Mouse (Mus musculus): Measurements from ENCODE around the gene Ugt2a1. TPM values are rescaled to one million over a fixed set of nuclear protein-coding genes. Genes with fewer than 3 reads are reported as not detected.
"Not testable (repeated sequence)": the region's sequence is repeated elsewhere in the genome, so short reads cannot be mapped to it uniquely, and the experiment has no call there.

Ugt2a1 gene
- not detected in 2 replicates for polyA plus RNA-seq (2014; fragmentation: Nextera tagmentation; extraction: Ambion mirVana)

GRCm38 (mm10) chr5:87490771-87491170 is at the start of gene Ugt2a1:
TSS of gene Ugt2a1 (minus strand) at chr5:87490871.
- 95% methylated on average over 1 of the region's 1 CpGs for WGBS
- Histone ChIP-seq H3K4me3 (ENCODE audit: low read depth, low read length) (no peak within 1 kb of the TSS), H3K36me3 (ENCODE audit: control insufficient read depth, insufficient read depth, low read length) (no peaks in the 10 kb centered on the region), H3K27ac (ENCODE audit: low read depth, low read length) (no peak within 1 kb of the TSS), H3K9ac (ENCODE audit: low read length) (no peak within 1 kb of the TSS), H3K4me1 (ENCODE audit: control insufficient read depth, insufficient read depth, low read length) (no peaks in the 10 kb centered on the region), H3K9me3 (ENCODE audit: control insufficient read depth, low read length) (no peaks in the 10 kb centered on the region), H3K27me3 (ENCODE audit: control insufficient read depth, insufficient read depth, low read length) (no peaks in the 10 kb centered on the region), H3K4me2 (ENCODE audit: low read depth) (no peak within 1 kb of the TSS)
- ATAC-seq (ENCODE audit: insufficient read depth, low FRiP score, low TSS enrichment) (no peak), DNase-seq (ENCODE audit: low spot score) (no peak)

- Histone ChIP-seq H3K4me1 (ENCODE audit: control insufficient read depth, insufficient read depth, low read length) (no peaks in the 10 kb centered on the region), H3K36me3 (ENCODE audit: control insufficient read depth, insufficient read depth, low read length) (no peaks in the 10 kb centered on the region), H3K9ac (ENCODE audit: low read length) (no peak within 1 kb of the TSS), H3K27me3 (ENCODE audit: control insufficient read depth, insufficient read depth, low read length) (no peaks in the 10 kb centered on the region), H3K4me2 (ENCODE audit: low read depth) (no peak within 1 kb of the TSS), H3K9me3 (ENCODE audit: control insufficient read depth, low read length) (no peaks in the 10 kb centered on the region), H3K4me3 (ENCODE audit: low read depth, low read length) (no peak within 1 kb of the TSS), H3K27ac (ENCODE audit: low read depth, low read length) (no peak within 1 kb of the TSS)
- DNase-seq (ENCODE audit: low spot score) (no peak), ATAC-seq (ENCODE audit: insufficient read depth, low FRiP score, low TSS enrichment) (no peak)
- WGBS = 93% methylated on average over 2 of the region's 2 CpGs
Measured at GRCm38 (mm10) chr5:87538111-87538510, 47.4 kb upstream of the Ugt2a1 start, which contains the start of gene Sult1b1. TSS of gene Sult1b1 (minus strand) at chr5:87538195.

GRCm38 (mm10) chr5:87535994-87536644 is 45.4 kb upstream of the Ugt2a1 start:
- WGBS = 79% methylated on average over 4 of the region's 4 CpGs
- no peaks in the 10 kb centered on the region for H3K36me3 ChIP-seq (ENCODE audit: control insufficient read depth, insufficient read depth, low read length)

GRCm38 (mm10) chr5:87532288-87532687 is 41.6 kb upstream of the Ugt2a1 start:
- Histone ChIP-seq H3K9me3 (ENCODE audit: control insufficient read depth, low read length) (no peaks in the 10 kb centered on the region), H3K36me3 (ENCODE audit: control insufficient read depth, insufficient read depth, low read length) (no peaks in the 10 kb centered on the region), H3K4me2 (ENCODE audit: low read depth) (no peak overlapping the region), H3K27ac (ENCODE audit: low read depth, low read length) (no peak overlapping the region), H3K27me3 (ENCODE audit: control insufficient read depth, insufficient read depth, low read length) (no peaks in the 10 kb centered on the region), H3K4me3 (ENCODE audit: low read depth, low read length) (no peak overlapping the region), H3K9ac (ENCODE audit: low read length) (no peak overlapping the region), H3K4me1 (ENCODE audit: control insufficient read depth, insufficient read depth, low read length) (no peaks in the 10 kb centered on the region)
- WGBS = 73% methylated on average over 2 of the region's 2 CpGs
- ATAC-seq (ENCODE audit: insufficient read depth, low FRiP score, low TSS enrichment) = no peak
- no peak for DNase-seq (ENCODE audit: low spot score)

More at GRCm38 (mm10) chr5:87535994-87536644, 45.4 kb upstream of the Ugt2a1 start:
- H3K4me3 ChIP-seq (ENCODE audit: low read depth, low read length) = no peak overlapping the region
- H3K4me1 ChIP-seq (ENCODE audit: control insufficient read depth, insufficient read depth, low read length) = no peaks in the 10 kb centered on the region
- no peak for ATAC-seq (ENCODE audit: insufficient read depth, low FRiP score, low TSS enrichment)
- no peaks in the 10 kb centered on the region for H3K27me3 ChIP-seq (ENCODE audit: control insufficient read depth, insufficient read depth, low read length)
- H3K9me3 ChIP-seq (ENCODE audit: control insufficient read depth, low read length) = no peaks in the 10 kb centered on the region
- H3K9ac ChIP-seq (ENCODE audit: low read length) = no peak overlapping the region
- H3K4me2 ChIP-seq (ENCODE audit: low read depth) = no peak overlapping the region
- no peak overlapping the region for H3K27ac ChIP-seq (ENCODE audit: low read depth, low read length)
- DNase-seq (ENCODE audit: low spot score) = no peak

GRCm38 (mm10) chr5:87523561-87523960 is 32.9 kb upstream of the Ugt2a1 start:
- not testable (repeated sequence) for H3K4me1 ChIP-seq (ENCODE audit: control insufficient read depth, insufficient read depth, low read length); H3K27ac ChIP-seq (ENCODE audit: low read depth, low read length); H3K27me3 ChIP-seq (ENCODE audit: control insufficient read depth, insufficient read depth, low read length); DNase-seq (ENCODE audit: low spot score); H3K9ac ChIP-seq (ENCODE audit: low read length); ATAC-seq (ENCODE audit: insufficient read depth, low FRiP score, low TSS enrichment); H3K4me2 ChIP-seq (ENCODE audit: low read depth); H3K9me3 ChIP-seq (ENCODE audit: control insufficient read depth, low read length); H3K36me3 ChIP-seq (ENCODE audit: control insufficient read depth, insufficient read depth, low read length); H3K4me3 ChIP-seq (ENCODE audit: low read depth, low read length)
- WGBS = 88% methylated on average over 2 of the region's 2 CpGs

GRCm38 (mm10) chr5:87505776-87506458 is 15.2 kb upstream of the Ugt2a1 start:
- no peak for ATAC-seq (ENCODE audit: insufficient read depth, low FRiP score, low TSS enrichment)
- Histone ChIP-seq H3K4me3 (ENCODE audit: low read depth, low read length) (no peak overlapping the region), H3K9ac (ENCODE audit: low read length) (no peak overlapping the region), H3K36me3 (ENCODE audit: control insufficient read depth, insufficient read depth, low read length) (no peaks in the 10 kb centered on the region), H3K4me1 (ENCODE audit: control insufficient read depth, insufficient read depth, low read length) (no peaks in the 10 kb centered on the region), H3K4me2 (ENCODE audit: low read depth) (no peak overlapping the region), H3K27me3 (ENCODE audit: control insufficient read depth, insufficient read depth, low read length) (no peaks in the 10 kb centered on the region), H3K27ac (ENCODE audit: low read depth, low read length) (no peak overlapping the region), H3K9me3 (ENCODE audit: control insufficient read depth, low read length) (no peaks in the 10 kb centered on the region)
- 67% methylated on average over 4 of the region's 4 CpGs for WGBS
- no peak for DNase-seq (ENCODE audit: low spot score)

- Histone ChIP-seq H3K27me3 (ENCODE audit: control insufficient read depth, insufficient read depth, low read length) (no peaks in the 10 kb centered on the region), H3K27ac (ENCODE audit: low read depth, low read length) (no peak overlapping the region), H3K4me1 (ENCODE audit: control insufficient read depth, insufficient read depth, low read length) (no peaks in the 10 kb centered on the region), H3K9ac (ENCODE audit: low read length) (no peak overlapping the region), H3K4me2 (ENCODE audit: low read depth) (no peak overlapping the region), H3K9me3 (ENCODE audit: control insufficient read depth, low read length) (no peaks in the 10 kb centered on the region), H3K36me3 (ENCODE audit: control insufficient read depth, insufficient read depth, low read length) (no peaks in the 10 kb centered on the region), H3K4me3 (ENCODE audit: low read depth, low read length) (no peak overlapping the region)
- ATAC-seq (ENCODE audit: insufficient read depth, low FRiP score, low TSS enrichment) (no peak), DNase-seq (ENCODE audit: low spot score) (no peak)
- 67% methylated on average over 1 of the region's 1 CpGs for WGBS
Measured at GRCm38 (mm10) chr5:87502687-87503086, 12.0 kb upstream of the Ugt2a1 start.

GRCm38 (mm10) chr5:87499341-87499740 is 8.7 kb upstream of the Ugt2a1 start:
- ATAC-seq (ENCODE audit: insufficient read depth, low FRiP score, low TSS enrichment) = no peak
- no peaks in the 10 kb centered on the region for H3K27me3 ChIP-seq (ENCODE audit: control insufficient read depth, insufficient read depth, low read length)
- H3K4me2 ChIP-seq (ENCODE audit: low read depth) = no peak overlapping the region
- no peak overlapping the region for H3K4me3 ChIP-seq (ENCODE audit: low read depth, low read length)
- no peak overlapping the region for H3K27ac ChIP-seq (ENCODE audit: low read depth, low read length)
- no peaks in the 10 kb centered on the region for H3K4me1 ChIP-seq (ENCODE audit: control insufficient read depth, insufficient read depth, low read length)
- H3K9me3 ChIP-seq (ENCODE audit: control insufficient read depth, low read length) = no peaks in the 10 kb centered on the region
- no peak overlapping the region for H3K9ac ChIP-seq (ENCODE audit: low read length)
- H3K36me3 ChIP-seq (ENCODE audit: control insufficient read depth, insufficient read depth, low read length) = no peaks in the 10 kb centered on the region
- no peak for DNase-seq (ENCODE audit: low spot score)

GRCm38 (mm10) chr5:87498936-87499335 is 8.3 kb upstream of the Ugt2a1 start:
- DNase-seq (ENCODE audit: low spot score) = no peak

More at GRCm38 (mm10) chr5:87498936-87499335, 8.3 kb upstream of the Ugt2a1 start:
- no peak overlapping the region for H3K4me3 ChIP-seq (ENCODE audit: low read depth, low read length)
- no peaks in the 10 kb centered on the region for H3K4me1 ChIP-seq (ENCODE audit: control insufficient read depth, insufficient read depth, low read length)
- H3K9ac ChIP-seq (ENCODE audit: low read length) = no peak overlapping the region
- H3K36me3 ChIP-seq (ENCODE audit: control insufficient read depth, insufficient read depth, low read length) = no peaks in the 10 kb centered on the region
- H3K27me3 ChIP-seq (ENCODE audit: control insufficient read depth, insufficient read depth, low read length) = no peaks in the 10 kb centered on the region
- H3K9me3 ChIP-seq (ENCODE audit: control insufficient read depth, low read length) = no peaks in the 10 kb centered on the region
- H3K27ac ChIP-seq (ENCODE audit: low read depth, low read length) = no peak overlapping the region
- ATAC-seq (ENCODE audit: insufficient read depth, low FRiP score, low TSS enrichment) = no peak
- no peak overlapping the region for H3K4me2 ChIP-seq (ENCODE audit: low read depth)

All from neural tube, embryonic 11.5 days (tissue).